Mouse (Mus musculus) CH12.LX (cell line): ENCODE results near the gene Pkn3.
A peak's percentile ranks its signal among the peaks of the same experiment; 100 is the strongest.

ENCODE experiments used
- CTCF ChIP-seq, 2 experiments: IDR thresholded peaks in 1 of 2; conservative IDR thresholded peaks in 1 of 2; 2 replicates each; pipeline ENCODE4 v1.5.1; 2011 to 2012; ENCODE audit warnings: low read depth in 2 of 2, low read length in 2 of 2, improper control_type of control experiment in 1 of 2, inconsistent platforms in 1 of 2, mild to moderate bottlenecking in 1 of 2, moderate library complexity in 1 of 2
- EP300 ChIP-seq: IDR thresholded peaks from 2 replicates; pipeline ENCODE4 v1.6.1; 2011; ENCODE audit warnings: low read length, improper control_type of control experiment
- POLR2A ChIP-seq: IDR thresholded peaks from 2 replicates; pipeline ENCODE4 v1.6.1; 2011; ENCODE audit warnings: low read depth, mild to moderate bottlenecking, improper control_type of control experiment, low read length
- POLR2AphosphoS2 ChIP-seq: IDR thresholded peaks from 2 replicates; pipeline ENCODE4 v1.6.1; 2011; ENCODE audit warnings: low read depth, low read length, improper control_type of control experiment
- RAD21 ChIP-seq: IDR thresholded peaks from 2 replicates; pipeline ENCODE4 v1.6.1; 2011; ENCODE audit warnings: low read depth, mild to moderate bottlenecking, low read length, improper control_type of control experiment, moderate library complexity
- SMC3 ChIP-seq: IDR thresholded peaks from 2 replicates; pipeline ENCODE4 v1.6.1; 2011; ENCODE audit warnings: low read depth, low read length, improper control_type of control experiment

DNA sequence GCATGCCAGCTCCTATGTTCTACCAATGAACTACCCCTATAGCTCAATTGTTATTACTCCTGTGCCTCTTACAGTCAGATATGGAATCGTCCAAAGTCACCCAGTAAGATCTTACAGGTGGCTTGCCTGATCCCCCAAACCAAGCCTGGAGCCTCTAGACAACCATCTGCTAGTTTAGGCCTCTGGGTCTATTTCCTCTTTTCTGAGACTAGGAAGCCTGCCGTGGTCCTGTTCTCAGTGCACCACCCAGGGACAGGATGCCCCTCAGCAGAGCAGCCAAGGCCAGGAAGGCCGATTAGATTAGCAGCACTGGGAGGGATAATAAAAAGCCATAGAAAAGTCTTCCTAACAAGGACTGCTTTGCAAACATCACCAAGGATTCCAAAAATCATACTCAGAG, 27.7 kb upstream of the Pkn3 start:
- no peak for TF ChIP-seq CTCF (conservative IDR thresholded peaks at IDR 0.05 in 1 of 2, IDR thresholded peaks at IDR 0.05 in 1 of 2; ENCODE audit: low read depth in 2 of 2, low read length in 2 of 2)
- TF ChIP-seq EP300, result no peak
- no peak for TF ChIP-seq RAD21
- no peak for TF ChIP-seq POLR2AphosphoS2
- no peak for TF ChIP-seq SMC3
- 0 out of 2 replicates have a peak, but pooled peaks have one; percentile 33 for TF ChIP-seq POLR2A
